Comparison of ENCODE assay signal across 20 mouse cellular contexts in the genomic region with DNA sequence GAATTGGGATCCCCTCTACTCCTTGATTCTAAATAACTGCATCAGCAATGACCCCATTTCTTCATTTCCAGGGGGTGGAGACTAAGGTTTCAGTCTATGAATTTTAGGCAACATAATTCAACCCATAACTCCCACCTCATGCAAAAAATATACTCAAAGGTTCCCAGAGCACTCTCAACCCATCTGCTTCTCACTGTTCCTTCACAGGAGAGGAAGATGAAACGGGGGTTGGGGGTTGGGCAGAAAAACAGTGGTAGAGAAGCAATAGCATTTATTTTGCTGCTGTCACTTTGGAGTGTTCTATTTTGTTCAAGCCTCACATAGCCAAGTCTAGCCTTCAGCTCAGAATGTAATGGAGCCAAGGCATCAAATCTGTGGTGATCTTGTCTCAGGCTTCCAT.
A peak's percentile ranks its signal among the peaks of the same experiment; 100 is the strongest.
DNase-seq lines count a peak whose midpoint lies in the region; ATAC-seq lines count a peak whose summit lies in the region.
"Had no signal": no experiment of that assay in that cellular context is flagged by ENCODE, and none has a peak within 500 bp of the region (broad histone marks: within the 10 kb centered on the region; RNA-seq: fewer than 3 reads in every experiment).

No protein-coding gene starts in this region.

- peak; percentile 85 for ATAC-seq in frontal cortex, adult (ENCODE audit: low TSS enrichment)
- ATAC-seq: CD4-positive, CD25-positive, alpha-beta regulatory T cell, adult 4 months; forebrain, embryonic 14.5 days; forebrain, embryonic 16.5 days had no signal

- no peak for DNase-seq in frontal cortex, postnatal 14 days (ENCODE audit: low spot score in 2 of 2)
- DNase-seq in right cerebral cortex, adult 18-20 months, result peak; percentile 50
- no peak for DNase-seq in right cerebral cortex, postnatal 25 days
- peak; percentile 15 for DNase-seq in right cerebral cortex, postnatal 14 days
- DNase-seq in right cerebral cortex, postnatal 4 days, result no peak
- no peak for DNase-seq in Muller cell, postnatal 12 days (ENCODE audit: inconsistent ontology term)
- DNase-seq: adrenal gland, adult 2 months; adrenal gland, postnatal 10 days; adrenal gland, postnatal 25 days; B cell, adult 2 months; cerebellum, adult 11-12 months; cerebellum, adult 2 months; cerebellum, adult 9-10 months; cerebellum, postnatal 10 days; cerebellum, postnatal 25 days; embryo, embryonic 11 days had no signal

Comparison
In these comparisons a context has a peak if more than half of its experiments do, and no peak if none do; other contexts are left out.
1. DNase-seq: peak in right cerebral cortex, adult 18-20 months (single experiment) and right cerebral cortex, postnatal 14 days (single experiment); none in frontal cortex, postnatal 14 days (0 of 2), right cerebral cortex, postnatal 25 days (single experiment), right cerebral cortex, postnatal 4 days (single experiment) and Muller cell, postnatal 12 days (single experiment).